Mouse (Mus musculus) heart, adult 2 months (tissue): Measurements from ENCODE around the gene Brd3os. TPM values are rescaled to one million over a fixed set of nuclear protein-coding genes. Genes with fewer than 3 reads are reported as not detected.

ENCODE experiments used
- DNase-seq, 2 experiments: peaks; one replicate each; pipeline ENCODE4 v3.0.0; 2021
- H3K27ac ChIP-seq: fragments of 200-600 bp; 2 replicates; pipeline ENCODE4 v1.8.1; 2022
- H3K27me3 ChIP-seq: fragments of 200-500 bp; 2 replicates; pipeline ENCODE4 v1.6.1; 2012; ENCODE audit warnings: mild to moderate bottlenecking, low read length, inconsistent platforms, mixed read lengths; ENCODE audit not compliant: control insufficient read depth, insufficient read depth
- H3K36me3 ChIP-seq: fragments of 200-500 bp; 2 replicates; pipeline ENCODE4 v1.6.1; 2012; ENCODE audit warnings: low read length, inconsistent platforms; ENCODE audit not compliant: control insufficient read depth, insufficient read depth
- H3K4me1 ChIP-seq: fragments of 200-500 bp; 2 replicates; pipeline ENCODE4 v1.6.1; 2011; ENCODE audit warnings: low read length; ENCODE audit not compliant: control insufficient read depth, insufficient read depth
- H3K4me3 ChIP-seq: fragments of 200-600 bp; 2 replicates; pipeline ENCODE4 v1.8.1; 2022
- H3K79me2 ChIP-seq: fragments of 200-500 bp; replicated peaks from 2 replicates; pipeline ENCODE4 v1.6.1; 2012; ENCODE audit warnings: mild to moderate bottlenecking, inconsistent platforms, low read length, moderate library complexity, mixed read lengths; ENCODE audit not compliant: control insufficient read depth, insufficient read depth
- H3K9ac ChIP-seq: fragments of 200-500 bp; 2 replicates; pipeline ENCODE4 v1.6.1; 2012; ENCODE audit warnings: low read depth, mild to moderate bottlenecking, control low read depth, inconsistent platforms, low read length, mixed read lengths
- CTCF ChIP-seq: fragments of 200-600 bp; IDR thresholded peaks from 2 replicates; pipeline ENCODE4 v1.8.1; 2022; ENCODE audit warnings: antibody characterized with exemption, mild to moderate bottlenecking, moderate library complexity
- EP300 ChIP-seq: fragments of 200-500 bp; IDR thresholded peaks from 2 replicates; pipeline ENCODE4 v1.6.1; 2011; ENCODE audit warnings: low read depth, low read length, control low read depth; ENCODE audit not compliant: insufficient read depth
- POLR2A ChIP-seq: fragments of 200-500 bp; IDR thresholded peaks from 2 replicates; pipeline ENCODE4 v1.6.1; 2011; ENCODE audit warnings: mild to moderate bottlenecking, low read depth, low read length, control low read depth; ENCODE audit not compliant: insufficient read depth
- WGBS: fragments of 180-500 bp; shearing (Covaris S2); methylation state at CpG from one replicate; pipeline ENCODE4 v1.1.7; 2018; 5-methylcytosine and 5-hydroxymethylcytosine counted together
- intact Hi-C: fragments of 180-260 bp; cut with DNase I; formaldehyde crosslinking; loops from one replicate; pipeline ENCODE4 v1.15.1; 2025
- polyA plus RNA-seq: library from polyadenylated mRNA; depleted of rRNA; stranded (reverse); fragments of >200 nt; gene quantifications from 2 replicates; pipeline ENCODE4 v1.2.3, GENCODE M21; 2012
- total RNA-seq, 2 experiments: library from RNA; stranded (reverse); gene quantifications; 2 replicates each; pipeline ENCODE4 v1.2.3; 2021

The Brd3os gene
- total and polyA plus RNA-seq, 3 experiments = 0.65 to 3.9 (median 0.98) TPM

- no peaks in the 10 kb centered on the region for H3K79me2 ChIP-seq
- no peak for TF ChIP-seq POLR2A
- no peak for TF ChIP-seq EP300
- TF ChIP-seq CTCF = no peak
- H3K9ac ChIP-seq = no peak overlapping the region
- H3K4me3 ChIP-seq = no peak overlapping the region
- H3K27ac ChIP-seq = no peak overlapping the region
- intact Hi-C loops = no loop called here
- H3K27me3 ChIP-seq = no peaks in the 10 kb centered on the region
- no peaks in the 10 kb centered on the region for H3K36me3 ChIP-seq
- DNase-seq = no peak
- no peaks in the 10 kb centered on the region for H3K4me1 ChIP-seq
- WGBS = 67% methylated on average over 2 of the region's 2 CpGs
Measured at GRCm38 (mm10) chr2:27432599-27432998, 9.5 kb upstream of the Brd3os start.

- DNase-seq = no peak
- H3K27ac ChIP-seq = no peak overlapping the region
- TF ChIP-seq CTCF (no peak), POLR2A (no peak), EP300 (no peak)
- H3K4me3 ChIP-seq = no peak overlapping the region
- intact Hi-C loops = no loop called here
- no peaks in the 10 kb centered on the region for H3K79me2 ChIP-seq
- H3K36me3 ChIP-seq = no peaks in the 10 kb centered on the region
- H3K9ac ChIP-seq = no peak overlapping the region
- H3K4me1 ChIP-seq = no peaks in the 10 kb centered on the region
- WGBS = 25% methylated on average over 1 of the region's 1 CpGs
- H3K27me3 ChIP-seq = no peaks in the 10 kb centered on the region
Measured at GRCm38 (mm10) chr2:27437876-27438275, 4.2 kb upstream of the Brd3os start.

GRCm38 (mm10) chr2:27438281-27438680 is 3.8 kb upstream of the Brd3os start:
- TF ChIP-seq POLR2A (no peak), CTCF (no peak), EP300 (no peak)
- WGBS = 20% methylated on average over 11 of the region's 11 CpGs
- Histone ChIP-seq H3K27me3 (no peaks in the 10 kb centered on the region), H3K79me2 (no peaks in the 10 kb centered on the region), H3K4me3 (no peak overlapping the region), H3K4me1 (no peaks in the 10 kb centered on the region), H3K27ac (no peak overlapping the region), H3K9ac (no peak overlapping the region), H3K36me3 (no peaks in the 10 kb centered on the region)
- DNase-seq = no peak
- intact Hi-C loops = no loop called here

- Histone ChIP-seq H3K9ac (peak overlapping the region; percentile 57), H3K4me1 (no peaks in the 10 kb centered on the region), H3K36me3 (no peaks in the 10 kb centered on the region), H3K79me2 (no peaks in the 10 kb centered on the region), H3K27me3 (no peaks in the 10 kb centered on the region), H3K4me3 (peak overlapping the region; percentile 78), H3K27ac (peak overlapping the region; percentile 56)
- DNase-seq = no peak
- intact Hi-C loops = no loop called here
- TF ChIP-seq CTCF = no peak
- TF ChIP-seq EP300 = no peak
- no peak for TF ChIP-seq POLR2A
- WGBS = 34% methylated on average over 20 of the region's 20 CpGs
Measured at GRCm38 (mm10) chr2:27442708-27443449, 755 bp downstream of the Brd3os start.

GRCm38 (mm10) chr2:27443450-27443708 is 1.3 kb downstream of the Brd3os start:
- Histone ChIP-seq H3K4me1 (no peaks in the 10 kb centered on the region), H3K27me3 (no peaks in the 10 kb centered on the region), H3K27ac (no peak overlapping the region), H3K4me3 (no peak overlapping the region), H3K9ac (no peak overlapping the region), H3K36me3 (no peaks in the 10 kb centered on the region), H3K79me2 (no peaks in the 10 kb centered on the region)
- DNase-seq = no peak
- intact Hi-C loops = no loop called here
- TF ChIP-seq EP300 = no peak
- no peak for TF ChIP-seq POLR2A
- no peak for TF ChIP-seq CTCF
- WGBS = 70% methylated on average over 5 of the region's 5 CpGs

- 89% methylated on average over 3 of the region's 3 CpGs for WGBS
- Histone ChIP-seq H3K4me3 (no peak overlapping the region), H3K36me3 (no peaks in the 10 kb centered on the region), H3K9ac (no peak overlapping the region), H3K79me2 (no peaks in the 10 kb centered on the region), H3K4me1 (no peaks in the 10 kb centered on the region), H3K27me3 (no peaks in the 10 kb centered on the region), H3K27ac (no peak overlapping the region)
- no peak for DNase-seq
- intact Hi-C loops = no loop called here
- TF ChIP-seq POLR2A (no peak), EP300 (no peak), CTCF (no peak)
Measured at GRCm38 (mm10) chr2:27445910-27446309, 3.8 kb downstream of the Brd3os start.
